Mouse (Mus musculus) stomach, embryonic 14.5 days (tissue): Measurements from ENCODE around the gene Hand2. TPM values are rescaled to one million over a fixed set of nuclear protein-coding genes. Genes with fewer than 3 reads are reported as not detected.
A peak's percentile ranks its signal among the peaks of the same experiment; 100 is the strongest.

Source experiments
- ATAC-seq: fragments of 200-750 bp; cut with Nextera tagmentation; 2 replicates; pipeline ENCODE4 v1.8.0; 2017; ENCODE audit warnings: low read depth, moderate TSS enrichment; ENCODE audit not compliant: insufficient number of reproducible peaks, insufficient read depth, low FRiP score
- H3K27ac ChIP-seq: fragments of 300-500 bp; sonication (generic); 2 replicates; pipeline ENCODE4 v1.5.1; 2014; ENCODE audit warnings: mild to moderate bottlenecking, low read length, moderate library complexity, mixed read lengths
- H3K27me3 ChIP-seq: fragments of 300-500 bp; sonication (generic); 2 replicates; pipeline ENCODE4 v1.6.1; 2014; ENCODE audit warnings: low read length, control low read depth, mixed read lengths; ENCODE audit not compliant: control insufficient read depth, insufficient read depth
- H3K36me3 ChIP-seq: fragments of 300-500 bp; sonication (generic); 2 replicates; pipeline ENCODE4 v1.6.1; 2014; ENCODE audit warnings: mild to moderate bottlenecking, control low read depth, low read length, moderate library complexity, mixed read lengths; ENCODE audit not compliant: control insufficient read depth, insufficient read depth
- H3K4me1 ChIP-seq: fragments of 300-500 bp; sonication (generic); 2 replicates; pipeline ENCODE4 v1.6.1; 2014; ENCODE audit warnings: low read length, control low read depth, mixed read lengths; ENCODE audit not compliant: control insufficient read depth, insufficient read depth
- H3K4me2 ChIP-seq: fragments of 300-500 bp; sonication (generic); replicated peaks from 2 replicates; pipeline ENCODE4 v1.6.1; 2014; ENCODE audit warnings: low read depth, low read length, control low read depth
- H3K4me3 ChIP-seq: fragments of 300-500 bp; sonication (generic); 2 replicates; pipeline ENCODE4 v1.5.1; 2014; ENCODE audit warnings: low read depth, low read length, control low read depth
- H3K9ac ChIP-seq: fragments of 300-500 bp; sonication (generic); replicated peaks from 2 replicates; pipeline ENCODE4 v1.6.1; 2014; ENCODE audit warnings: low read depth, mild to moderate bottlenecking, control low read depth, low read length, moderate library complexity, mixed read lengths
- H3K9me3 ChIP-seq: fragments of 300-500 bp; sonication (generic); 2 replicates; pipeline ENCODE4 v1.6.1; 2016; ENCODE audit warnings: low read depth, low read length, control low read depth; ENCODE audit not compliant: control insufficient read depth
- WGBS: fragments of 180-500 bp; shearing (Covaris S2); extraction: QIAGEN DNeasy Blood & Tissue Kit; methylation state at CpG from one replicate; pipeline ENCODE4 v1.1.7; 2014; 5-methylcytosine and 5-hydroxymethylcytosine counted together
- polyA plus RNA-seq: library from polyadenylated mRNA; unstranded; fragments of >200 nt; fragmentation: Nextera tagmentation; extraction: Ambion mirVana; gene quantifications from 2 replicates; pipeline ENCODE4 v1.2.1, GENCODE M21; 2014

Gene Hand2
- polyA plus RNA-seq, 1 experiment from 2014 or later = 17.7 TPM

DNA sequence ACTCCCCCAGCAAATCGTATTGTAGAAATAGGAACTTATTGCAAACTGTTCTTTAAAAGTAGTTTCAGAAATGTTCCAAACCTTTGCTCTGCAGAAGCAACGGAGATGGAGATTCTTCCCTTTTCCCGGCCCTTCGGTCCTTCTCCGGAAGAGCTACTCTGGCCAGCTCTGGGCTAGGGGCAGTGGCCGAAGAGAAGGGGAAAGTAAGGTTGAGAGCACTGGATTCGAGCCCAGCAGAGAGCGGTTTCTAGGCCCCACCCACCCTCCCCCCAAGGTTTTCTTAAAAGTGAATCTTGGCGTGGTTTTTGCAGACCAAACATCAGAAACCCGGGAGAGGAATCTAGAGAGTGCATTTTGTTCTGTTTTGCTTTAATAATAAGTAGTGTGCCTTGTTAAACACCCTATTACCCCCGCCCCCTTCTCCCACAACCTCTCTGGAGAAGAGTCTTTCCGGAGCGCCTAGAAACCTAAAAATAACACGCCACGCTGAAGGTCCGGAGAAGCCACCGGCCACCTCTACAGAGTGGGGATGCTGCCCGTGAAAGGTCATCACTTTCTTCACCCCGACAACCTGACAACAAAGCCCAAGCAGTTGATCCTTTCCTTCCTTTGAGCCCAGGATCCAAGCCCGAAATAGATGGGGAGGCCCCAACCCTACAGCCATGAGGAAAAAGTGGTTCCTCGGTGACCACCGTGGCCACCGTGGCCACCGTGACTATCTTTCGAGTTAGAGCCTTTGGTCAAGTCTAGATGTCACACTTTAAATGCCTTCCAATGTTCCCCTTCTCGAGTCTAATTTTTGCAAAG, 12.1 kb downstream of the Hand2 start:
- H3K4me1 ChIP-seq = peaks cover 9% of the 10 kb centered on the region; the same call in 1 of the 2 replicates
- H3K36me3 ChIP-seq = no peaks in the 10 kb centered on the region
- H3K9me3 ChIP-seq = no peaks in the 10 kb centered on the region
- WGBS = 6% methylated on average over 26 of the region's 26 CpGs
- H3K27me3 ChIP-seq = peaks cover 3% of the 10 kb centered on the region; the same call in 1 of the 2 replicates
- no peak for ATAC-seq
- H3K4me3 ChIP-seq = peak overlapping the region; percentile 28
- peak overlapping the region; percentile 45 for H3K4me2 ChIP-seq
- peak overlapping the region; percentile 47 for H3K9ac ChIP-seq
- H3K27ac ChIP-seq = peak overlapping the region; percentile 85

- Histone ChIP-seq H3K4me2 (peak overlapping the region; percentile 45), H3K4me1 (peaks cover 5% of the 10 kb centered on the region; the same call in 1 of the 2 replicates), H3K27ac (peak overlapping the region; percentile 85), H3K36me3 (no peaks in the 10 kb centered on the region), H3K4me3 (peak overlapping the region; percentile 28), H3K27me3 (peaks cover 3% of the 10 kb centered on the region; the same call in 1 of the 2 replicates), H3K9me3 (no peaks in the 10 kb centered on the region), H3K9ac (peak overlapping the region; percentile 47)
- ATAC-seq = no peak
- 11% methylated on average over 9 of the region's 9 CpGs for WGBS
Measured at GRCm38 (mm10) chr8:57333483-57333770, 12.6 kb downstream of the Hand2 start.

DNA sequence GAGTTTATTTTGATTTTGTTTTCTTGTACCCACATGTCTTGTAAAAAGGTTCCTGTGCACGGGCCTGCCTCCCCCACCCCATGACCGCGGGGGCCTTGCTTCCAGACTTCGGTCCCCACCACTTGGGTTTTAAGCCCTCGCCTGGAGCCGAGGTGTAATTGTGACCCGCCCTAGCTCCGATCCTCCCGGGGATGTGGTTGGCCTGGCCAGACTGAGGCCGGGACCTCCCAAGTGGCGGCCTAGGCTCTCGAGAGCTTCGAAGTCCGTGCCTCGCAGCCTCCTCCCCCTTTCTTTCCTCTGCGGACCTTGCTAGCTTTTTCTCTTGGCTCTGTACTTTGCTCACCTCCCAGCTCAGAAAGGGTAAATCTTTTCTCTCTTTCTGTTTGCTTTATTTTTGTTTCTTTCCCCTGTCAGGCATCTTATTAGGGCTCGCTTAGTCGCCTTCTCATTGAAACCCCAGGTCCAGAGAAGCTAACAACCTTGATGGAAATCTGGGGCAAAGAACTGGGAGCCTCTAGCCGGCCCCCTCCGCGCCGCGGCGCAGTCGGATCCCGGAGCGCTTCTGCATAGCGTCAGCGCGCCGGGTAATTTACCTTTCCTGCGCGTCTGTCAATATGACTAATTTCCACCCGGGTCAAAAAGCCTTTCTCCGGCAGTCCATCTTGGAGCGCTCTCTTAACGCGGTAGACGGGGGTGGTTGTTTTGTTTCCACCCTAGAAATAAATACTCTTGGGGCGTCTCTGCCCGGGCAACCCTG, 13.2 kb downstream of the Hand2 start:
- Histone ChIP-seq H3K4me1 (0 out of 2 replicates have a peak, but pooled peaks cover under 1% of the 10 kb centered on the region), H3K9me3 (no peaks in the 10 kb centered on the region), H3K4me3 (peak overlapping the region; percentile 28), H3K27ac (peak overlapping the region; percentile 85), H3K27me3 (peaks cover 8% of the 10 kb centered on the region), H3K36me3 (no peaks in the 10 kb centered on the region), H3K4me2 (peak overlapping the region; percentile 45), H3K9ac (peak overlapping the region; percentile 47)
- WGBS = 1% methylated on average over 41 of the region's 41 CpGs
- ATAC-seq = peak; percentile 42; the same call in 1 of the 2 replicates

DNA sequence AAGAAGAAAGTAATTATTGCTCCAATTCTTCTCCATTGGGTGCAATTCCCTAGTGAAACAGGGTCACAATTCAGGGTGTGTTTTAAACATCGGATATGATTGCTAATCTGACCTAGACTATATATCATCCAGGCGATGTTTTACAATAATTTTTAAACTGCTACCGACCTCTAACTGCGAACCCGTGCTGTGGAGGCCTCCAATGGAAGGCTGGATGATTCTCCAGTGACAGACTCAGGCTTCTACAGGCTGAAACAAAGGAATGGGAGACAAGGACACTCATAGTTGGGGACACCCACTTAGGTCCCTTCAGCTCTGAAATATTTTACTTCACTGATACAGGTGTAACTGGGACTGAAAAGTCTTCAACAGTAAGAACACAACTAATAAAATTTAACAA, 13.9 kb downstream of the Hand2 start:
- Histone ChIP-seq H3K27ac (no peak overlapping the region), H3K4me3 (peak overlapping the region; percentile 28; the same call in 1 of the 2 replicates), H3K27me3 (peaks cover 12% of the 10 kb centered on the region), H3K9me3 (no peaks in the 10 kb centered on the region), H3K4me1 (no peaks in the 10 kb centered on the region), H3K4me2 (peak overlapping the region; percentile 45), H3K9ac (peak overlapping the region; percentile 47; the same call in 1 of the 2 replicates), H3K36me3 (no peaks in the 10 kb centered on the region)
- 15% methylated on average over 5 of the region's 5 CpGs for WGBS
- no peak for ATAC-seq

DNA sequence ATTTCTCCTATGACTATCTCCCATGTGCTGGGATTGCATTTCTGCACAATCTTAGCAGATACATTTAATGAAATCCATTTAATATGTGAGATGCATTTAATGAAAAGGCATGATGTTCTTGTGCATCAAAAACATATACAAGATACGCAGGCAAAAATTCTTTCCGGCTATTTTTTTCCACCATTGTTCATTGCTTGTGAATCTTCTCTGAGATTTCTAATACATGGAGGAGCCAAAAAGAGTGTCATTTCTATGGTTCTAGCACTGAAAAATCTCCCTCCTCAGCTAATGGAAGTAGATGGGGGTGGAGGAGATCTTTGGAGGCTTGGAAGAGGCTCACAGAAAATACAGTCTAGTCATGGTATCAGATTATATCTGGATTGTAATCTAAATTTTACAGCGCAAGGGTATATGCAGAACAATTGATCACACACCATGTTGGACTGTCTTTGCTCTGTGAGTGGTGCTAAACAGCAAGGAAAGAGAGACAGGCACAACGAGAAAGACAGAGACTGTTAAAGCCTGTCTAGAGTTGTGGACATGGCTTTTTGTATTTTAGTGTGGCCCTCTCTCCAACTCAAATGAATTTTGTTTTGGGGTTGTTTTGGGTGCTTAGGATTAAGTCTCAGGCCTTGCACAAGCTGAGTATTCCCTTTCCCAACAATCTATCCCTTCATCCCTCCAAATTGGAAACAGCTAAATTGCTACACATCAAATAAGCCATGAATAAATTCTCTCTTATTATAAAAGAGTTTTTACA, 16.7 kb downstream of the Hand2 start:
- H3K4me3 ChIP-seq = no peak overlapping the region
- no peaks in the 10 kb centered on the region for H3K9me3 ChIP-seq
- peaks cover 14% of the 10 kb centered on the region; the same call in 1 of the 2 replicates for H3K27me3 ChIP-seq
- H3K4me1 ChIP-seq = no peaks in the 10 kb centered on the region; the same call in 1 of the 2 replicates
- H3K36me3 ChIP-seq = no peaks in the 10 kb centered on the region
- H3K27ac ChIP-seq = no peak overlapping the region
- no peak overlapping the region for H3K9ac ChIP-seq
- 62% methylated on average over 4 of the region's 4 CpGs for WGBS
- no peak overlapping the region for H3K4me2 ChIP-seq
- ATAC-seq = no peak

- no peak overlapping the region for H3K4me3 ChIP-seq
- peaks cover 14% of the 10 kb centered on the region; the same call in 1 of the 2 replicates for H3K27me3 ChIP-seq
- no peak overlapping the region for H3K9ac ChIP-seq
- peak overlapping the region; percentile 45; the same call in 1 of the 2 replicates for H3K4me2 ChIP-seq
- H3K9me3 ChIP-seq = no peaks in the 10 kb centered on the region
- H3K27ac ChIP-seq = no peak overlapping the region
- ATAC-seq = no peak
- H3K36me3 ChIP-seq = no peaks in the 10 kb centered on the region
- no peaks in the 10 kb centered on the region; the same call in 1 of the 2 replicates for H3K4me1 ChIP-seq
- 35% methylated on average over 14 of the region's 14 CpGs for WGBS
Measured at GRCm38 (mm10) chr8:57339711-57340650, 19.2 kb downstream of the Hand2 start.

DNA sequence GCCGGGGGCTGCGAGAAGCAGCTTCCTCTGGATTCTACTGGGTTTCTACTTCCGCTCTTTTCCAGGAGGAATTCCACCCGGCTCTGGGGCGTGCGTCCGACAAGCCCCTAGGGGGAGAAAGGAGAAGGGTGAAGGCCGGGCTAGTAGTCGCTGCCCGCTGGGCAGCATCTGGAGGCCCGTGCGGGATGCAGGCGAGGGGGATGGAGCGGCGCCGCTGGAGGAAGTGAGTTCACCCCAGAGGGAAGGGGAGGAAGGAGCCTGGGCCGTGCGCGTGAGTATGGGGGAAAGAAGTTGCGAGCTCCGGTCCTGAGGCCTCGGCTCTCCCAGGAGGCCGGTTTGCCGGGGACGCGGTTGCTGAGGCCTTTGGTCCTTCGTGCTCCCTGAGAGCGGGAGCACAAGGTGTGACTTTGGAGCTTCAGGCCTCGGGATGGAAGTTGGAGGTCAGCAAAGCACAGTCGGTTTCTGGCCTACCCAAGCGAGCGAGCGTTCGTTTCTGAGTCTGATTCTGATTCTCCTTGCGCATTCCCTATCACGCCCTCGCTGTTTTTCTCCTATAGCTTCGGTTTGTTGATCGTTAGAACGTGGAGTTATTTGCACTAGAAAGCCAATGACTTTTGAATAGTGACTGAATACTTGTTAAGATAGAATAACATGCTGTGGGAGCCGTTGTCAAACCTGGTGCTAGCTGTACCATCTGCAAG, 20.2 kb downstream of the Hand2 start:
- WGBS = 10% methylated on average over 41 of the region's 41 CpGs
- no peaks in the 10 kb centered on the region; the same call in 1 of the 2 replicates for H3K4me1 ChIP-seq
- H3K27ac ChIP-seq = peak overlapping the region; percentile 53; the same call in 1 of the 2 replicates
- H3K9ac ChIP-seq = peak overlapping the region; percentile 22
- H3K27me3 ChIP-seq = peaks cover 17% of the 10 kb centered on the region; the same call in 1 of the 2 replicates
- H3K4me2 ChIP-seq = peak overlapping the region; percentile 45
- peak overlapping the region; percentile 26 for H3K4me3 ChIP-seq
- H3K9me3 ChIP-seq = no peaks in the 10 kb centered on the region
- 0 out of 2 replicates have a peak, but pooled peaks have one; percentile 33 for ATAC-seq
- no peaks in the 10 kb centered on the region for H3K36me3 ChIP-seq
